Mouse (Mus musculus): ENCODE data around the gene Chrna7.

The Chrna7 gene

DNA sequence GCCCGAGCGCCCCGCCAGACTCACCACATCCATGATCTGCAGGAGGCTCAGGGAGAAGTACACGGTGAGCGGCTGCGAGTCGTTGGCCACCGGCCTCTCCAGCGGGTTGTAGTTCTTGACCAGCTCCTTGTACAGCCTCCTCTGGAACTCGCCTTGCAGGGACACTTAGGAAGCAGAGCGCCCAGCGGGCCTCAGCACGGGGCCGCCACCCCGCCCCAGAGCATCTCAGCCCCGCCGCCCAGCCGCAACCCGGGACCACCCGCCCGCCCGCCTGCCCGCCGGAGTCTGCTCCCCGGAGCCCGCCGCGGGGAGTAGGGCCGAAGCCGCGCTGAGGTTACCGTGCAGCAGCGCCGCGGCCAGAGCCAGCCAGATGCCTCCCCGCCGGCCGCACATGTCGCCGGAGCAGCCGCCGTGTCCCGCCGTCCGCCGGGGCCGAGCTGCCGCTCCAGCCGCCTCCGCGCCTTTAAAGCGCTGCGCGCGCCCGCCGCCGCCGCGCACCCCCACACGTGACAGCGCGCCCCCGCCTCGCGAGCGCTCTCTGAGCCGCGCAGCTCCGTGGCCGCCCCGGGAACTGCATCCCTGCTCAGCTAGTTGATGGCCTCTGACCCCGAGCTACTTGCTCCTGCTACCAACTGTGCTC, at the start of gene Chrna7:
Chrna7 (minus strand) TSS at position 486 of the 640 bp plus-strand sequence.
- DNase-seq (ENCODE audit: low read depth, low spot score), result peak; percentile 61

DNA sequence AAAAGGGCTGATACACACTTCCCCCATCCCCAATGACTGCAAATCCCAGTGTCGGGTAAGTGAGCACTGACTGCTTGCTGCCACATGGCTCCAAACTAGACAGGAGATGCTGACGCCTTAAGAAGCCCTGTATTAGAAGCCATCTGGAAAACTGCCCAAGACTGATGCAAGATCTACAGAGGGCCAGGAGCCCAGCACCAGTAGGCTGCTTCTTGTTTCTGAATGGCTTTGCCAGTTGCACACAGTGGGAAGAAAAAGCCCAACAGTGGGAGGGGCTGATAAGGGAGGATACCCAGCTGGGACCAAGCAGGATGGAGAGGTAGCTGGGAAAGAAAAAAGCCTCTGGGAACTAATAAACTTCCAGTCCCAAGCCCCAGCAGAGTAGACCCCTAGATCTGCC, 37.0 kb upstream of the Chrna7 start:
- no peak for DNase-seq (ENCODE audit: low read depth, low spot score)

DNA sequence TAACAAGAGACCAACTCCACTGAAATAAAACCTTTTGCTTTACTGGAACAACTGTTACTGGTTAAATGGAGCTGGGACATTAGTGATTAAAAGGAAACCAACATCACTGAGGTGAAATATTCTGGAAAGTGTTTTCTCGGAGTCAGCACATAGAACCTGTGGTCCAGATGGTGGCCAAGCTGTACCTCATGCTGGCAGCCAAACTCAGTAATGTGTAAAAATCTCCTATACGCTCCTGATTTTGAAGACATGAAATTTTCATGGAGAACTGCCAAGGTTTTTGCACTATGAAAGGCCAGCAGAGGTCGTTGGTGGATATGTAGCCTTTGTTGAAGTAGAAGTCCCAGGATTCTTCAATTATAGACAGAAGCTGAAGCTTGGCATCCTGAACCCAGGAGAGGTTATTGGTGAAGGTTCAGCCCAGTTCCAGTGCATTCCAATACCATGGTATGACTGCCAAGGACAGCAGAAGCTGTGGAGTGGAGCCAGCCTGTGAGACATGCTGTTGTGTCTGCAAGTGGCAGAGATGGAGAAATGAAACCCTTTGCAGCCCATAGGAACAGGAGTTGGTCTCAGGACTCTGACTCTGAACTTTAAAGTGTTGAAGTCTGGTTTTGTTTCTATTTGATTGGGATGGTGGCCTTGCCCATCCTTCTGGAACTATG, 25.6 kb upstream of the Chrna7 start:
- no peak for DNase-seq (ENCODE audit: low read depth, low spot score)

DNA sequence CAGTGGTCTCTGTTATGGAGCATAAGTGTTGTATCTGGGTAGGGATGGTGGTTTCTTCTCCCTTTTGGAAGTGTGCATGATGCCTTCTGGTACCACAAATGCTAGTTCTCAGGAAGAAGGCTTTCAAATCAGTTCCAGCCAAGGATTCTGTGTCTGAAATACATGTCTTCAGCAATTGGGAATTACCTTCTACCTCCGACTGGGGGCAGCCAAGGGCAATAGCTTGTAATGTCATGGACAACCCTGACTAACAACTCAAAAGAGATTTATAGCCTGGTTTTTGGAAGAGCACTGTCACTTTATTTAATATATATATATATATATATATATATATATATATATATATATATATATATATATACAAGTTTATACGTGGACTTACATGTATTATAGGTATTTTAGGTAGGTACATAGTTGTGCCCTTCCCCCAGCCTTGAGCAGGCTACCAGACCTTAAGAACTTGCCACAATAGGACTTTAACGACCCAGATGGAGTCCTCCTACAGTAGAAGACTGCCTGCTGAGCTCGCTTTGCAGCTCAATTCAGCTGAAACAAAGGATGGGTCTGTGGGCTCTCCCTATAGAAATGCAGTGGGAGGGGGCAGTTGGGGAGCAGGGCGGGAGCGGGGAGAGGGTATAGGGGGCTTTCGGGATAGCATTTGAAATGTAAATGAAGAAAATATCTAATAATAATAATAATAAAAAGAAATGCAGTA, 12.9 kb upstream of the Chrna7 start:
- no peak for DNase-seq (ENCODE audit: low read depth, low spot score)

DNA sequence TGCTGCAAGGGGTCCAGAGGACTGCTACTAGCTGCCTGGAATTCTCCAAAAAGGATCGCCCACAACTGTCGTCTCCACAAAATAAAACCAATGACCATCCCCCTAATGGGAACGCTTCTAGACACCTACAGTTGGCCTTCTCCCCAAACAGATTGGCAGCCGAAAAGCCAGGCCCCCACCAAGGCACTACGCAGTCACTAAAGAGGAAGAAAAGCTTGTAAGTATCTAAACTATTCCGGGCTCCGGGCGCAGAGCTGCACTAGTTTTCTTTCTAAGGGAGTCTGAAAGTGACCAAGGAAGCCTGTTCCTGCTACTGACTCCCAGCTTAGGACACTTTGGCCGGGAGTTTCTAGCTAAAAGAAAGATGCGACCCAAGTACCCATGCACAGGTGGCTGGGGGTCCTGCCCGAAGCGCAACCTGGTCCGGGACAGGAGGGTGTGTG, 707 bp downstream of the Chrna7 start:
- DNase-seq (ENCODE audit: low read depth, low spot score), result no peak

DNA sequence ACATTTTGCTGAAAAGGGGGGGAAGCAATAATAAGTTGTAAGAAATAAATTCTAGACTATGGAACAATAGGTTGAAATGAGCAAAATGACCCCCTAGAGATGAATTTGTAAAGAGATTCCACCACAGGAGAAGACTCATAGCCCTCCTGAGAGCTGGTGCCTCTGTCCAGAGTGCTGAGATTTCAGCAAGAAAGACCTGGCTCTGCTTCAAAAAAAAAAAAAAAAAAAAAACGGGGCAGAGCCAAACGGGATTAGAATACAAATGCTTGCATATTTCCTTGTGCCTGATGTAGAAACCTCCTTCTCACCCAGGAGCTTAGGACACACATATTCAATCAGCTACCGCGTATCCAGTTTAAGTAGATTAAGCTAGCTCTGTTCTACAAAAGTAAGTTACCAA, 2.9 kb downstream of the Chrna7 start:
- DNase-seq (ENCODE audit: low read depth, low spot score), result no peak

DNA sequence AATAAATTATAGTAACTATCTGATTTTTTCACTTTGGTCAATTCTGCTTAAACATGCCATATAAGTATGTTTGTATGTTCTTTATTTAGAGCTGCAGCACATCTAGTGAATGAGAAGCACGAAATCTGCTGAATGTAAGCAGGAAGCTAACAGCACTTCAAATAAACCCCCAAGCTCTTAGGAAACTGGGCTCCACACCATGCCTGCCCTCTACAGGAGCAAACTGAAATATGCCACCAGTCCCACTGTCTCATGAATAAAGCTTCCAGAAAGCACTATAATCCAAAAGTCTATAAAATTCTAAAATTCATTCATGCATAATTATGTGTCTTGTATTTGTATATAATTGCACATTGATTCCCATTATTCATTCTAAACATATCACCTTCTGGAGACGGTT, 5.2 kb downstream of the Chrna7 start:
- DNase-seq (ENCODE audit: low read depth, low spot score), result no peak

DNA sequence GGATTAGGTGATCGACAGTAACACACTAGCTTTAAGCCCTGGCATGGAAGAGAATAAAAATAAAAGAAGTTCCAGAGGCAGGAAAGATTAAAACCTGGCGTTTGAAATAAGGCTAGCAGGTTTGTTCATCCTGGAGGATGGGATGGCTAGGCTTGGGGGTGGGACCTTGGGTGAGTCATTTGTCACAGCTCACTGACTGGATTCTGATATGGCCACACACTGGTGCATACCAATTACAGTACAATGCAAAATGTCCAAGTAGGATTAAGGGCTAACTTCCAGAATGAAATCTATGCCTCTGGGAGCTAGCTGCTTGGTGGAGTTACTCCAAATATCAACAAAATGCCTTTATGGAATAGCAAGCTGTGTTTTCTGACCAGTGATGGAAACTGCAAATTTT, 16.8 kb downstream of the Chrna7 start:
- DNase-seq (ENCODE audit: low read depth, low spot score), result no peak

DNA sequence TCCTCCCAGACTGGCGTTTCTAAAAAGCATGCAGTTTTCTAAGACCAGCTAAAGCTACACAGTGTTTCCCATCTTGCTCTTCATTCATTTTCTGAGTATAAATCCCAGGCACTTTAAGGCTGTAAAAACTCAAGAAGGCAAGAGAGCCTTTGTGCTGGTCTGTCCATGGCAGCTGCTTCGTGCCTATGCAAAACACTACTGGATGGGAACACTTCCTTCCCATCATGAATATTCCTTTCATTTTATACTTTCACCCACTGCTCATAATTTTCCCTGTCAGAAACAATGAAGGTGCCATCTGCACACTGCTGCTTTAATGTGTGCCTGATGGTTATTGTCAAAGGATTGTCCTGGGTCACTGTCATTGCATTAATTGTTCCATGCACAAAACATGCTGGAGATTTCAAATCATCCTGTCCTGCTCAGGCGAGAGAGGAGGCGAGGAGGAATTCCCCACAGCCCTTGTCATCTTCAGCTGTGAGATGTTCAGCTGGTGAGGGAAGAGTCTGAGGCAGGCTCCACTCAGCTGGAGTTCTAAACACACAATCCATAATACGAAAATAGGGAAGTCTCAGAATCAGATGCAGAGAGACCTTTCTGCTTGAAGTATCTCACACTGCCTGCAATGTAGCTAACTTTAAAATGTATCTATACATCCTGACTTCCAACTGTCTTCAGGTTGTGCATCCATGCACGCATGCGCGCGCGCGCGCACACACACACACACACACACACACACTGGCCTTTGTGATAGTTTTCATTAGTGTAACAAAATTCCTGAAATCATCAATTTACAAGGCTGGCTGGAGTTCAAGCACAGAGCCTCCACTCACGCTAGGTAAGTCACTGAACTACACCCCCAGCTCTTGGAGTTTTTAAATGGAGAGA, 22.5 kb downstream of the Chrna7 start:
- DNase-seq (ENCODE audit: low read depth, low spot score), result no peak

DNA sequence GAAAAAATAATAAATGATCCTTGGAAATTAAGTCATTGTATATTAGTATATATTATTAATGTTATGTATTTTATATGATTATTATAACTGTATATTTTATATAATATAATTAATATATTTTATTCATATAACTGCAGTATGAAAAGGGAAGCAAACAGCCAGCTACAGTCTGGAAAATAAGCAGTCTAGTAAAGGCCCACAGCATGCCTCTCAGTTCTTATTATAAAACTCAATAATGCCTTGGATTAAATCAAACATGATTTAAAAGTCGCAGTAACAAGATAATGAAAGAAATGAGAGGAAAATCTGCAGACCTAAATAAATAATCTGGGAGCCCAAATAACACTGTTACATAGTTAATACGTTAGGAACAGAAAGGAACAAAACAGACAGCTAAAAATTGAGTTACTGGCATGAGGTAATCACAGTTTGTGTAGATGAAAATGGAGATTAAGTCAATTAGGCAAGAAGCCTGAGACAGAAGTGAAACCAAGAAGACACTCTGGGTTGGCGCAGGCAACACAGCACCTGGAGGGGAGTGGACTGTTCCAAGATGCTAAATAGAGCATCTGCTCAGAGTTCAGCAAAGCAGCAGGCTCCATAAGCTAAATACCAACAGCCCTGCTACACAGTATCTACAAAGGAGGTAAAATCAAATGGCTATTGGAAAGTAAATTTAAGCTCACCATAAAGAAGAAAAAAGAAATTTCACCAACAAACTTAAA, 42.1 kb downstream of the Chrna7 start:
- no peak for DNase-seq (ENCODE audit: low read depth, low spot score)

DNA sequence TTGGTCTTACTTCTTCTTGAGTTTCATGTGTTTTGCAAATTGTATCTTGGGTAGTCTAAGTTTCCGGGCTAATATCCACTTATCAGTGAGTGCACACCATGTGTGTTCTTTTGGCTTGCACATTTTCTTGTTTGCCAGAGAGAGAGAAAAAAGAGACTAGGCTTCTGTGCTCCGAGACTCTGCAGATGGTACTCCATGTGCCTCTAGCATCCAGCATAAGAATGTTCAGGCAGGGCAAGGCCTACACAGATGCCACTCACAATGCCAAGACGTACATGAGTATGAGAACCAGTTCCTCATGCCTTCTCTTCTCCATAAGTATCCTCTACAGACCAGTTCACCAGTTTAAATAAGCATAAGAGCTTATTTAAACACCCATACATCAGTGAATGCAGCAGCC, 47.8 kb downstream of the Chrna7 start:
- DNase-seq (ENCODE audit: low read depth, low spot score), result no peak

DNA sequence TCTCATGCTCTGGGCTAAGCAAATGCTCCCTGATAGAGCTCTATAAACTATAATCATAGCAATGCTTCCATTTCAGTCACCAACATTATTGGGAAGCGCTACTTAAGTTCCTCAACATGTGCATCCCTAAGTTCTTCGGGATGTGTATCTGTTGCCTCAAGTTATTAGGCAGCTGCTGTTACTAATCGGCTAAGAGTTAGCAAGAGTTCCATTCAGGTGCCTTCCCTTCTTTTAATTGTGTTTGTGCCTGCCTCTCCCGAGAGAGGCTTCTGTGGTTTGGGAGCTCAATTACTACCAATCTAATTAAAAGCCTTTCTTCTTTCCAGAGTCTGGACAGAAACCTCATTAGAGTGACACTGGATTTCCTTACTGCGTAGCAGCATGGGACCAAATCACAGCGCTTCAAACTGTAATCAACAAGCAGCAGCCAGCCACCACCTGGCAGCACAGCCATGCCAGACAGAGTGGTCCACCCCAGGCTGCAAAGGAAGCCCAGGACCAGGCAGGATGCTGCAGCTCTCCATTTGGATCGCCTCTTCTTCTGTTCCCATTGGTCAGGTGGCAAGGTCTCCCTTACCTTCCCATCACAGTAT, 50.0 kb downstream of the Chrna7 start:
- no peak for DNase-seq (ENCODE audit: low read depth, low spot score)

DNA sequence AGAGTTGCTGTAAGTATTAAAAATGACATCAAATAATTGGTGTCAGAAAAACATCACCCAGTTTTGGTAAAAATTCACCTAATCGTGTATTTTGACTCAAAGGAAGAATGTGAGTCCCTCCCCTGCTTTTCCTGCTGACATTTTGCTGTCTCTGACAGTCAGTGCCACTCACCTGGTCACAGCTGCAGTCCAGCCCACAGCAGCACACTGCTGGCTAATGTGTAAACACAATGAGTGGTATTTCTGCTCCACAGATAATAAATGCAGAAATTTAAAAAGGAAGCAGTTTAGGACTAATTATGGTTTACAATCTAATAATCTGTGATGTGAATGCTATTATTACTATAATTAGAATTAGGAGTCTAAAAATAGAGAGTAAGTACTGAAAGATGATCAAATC, 59.1 kb downstream of the Chrna7 start:
- no peak for DNase-seq (ENCODE audit: low read depth, low spot score)

DNA sequence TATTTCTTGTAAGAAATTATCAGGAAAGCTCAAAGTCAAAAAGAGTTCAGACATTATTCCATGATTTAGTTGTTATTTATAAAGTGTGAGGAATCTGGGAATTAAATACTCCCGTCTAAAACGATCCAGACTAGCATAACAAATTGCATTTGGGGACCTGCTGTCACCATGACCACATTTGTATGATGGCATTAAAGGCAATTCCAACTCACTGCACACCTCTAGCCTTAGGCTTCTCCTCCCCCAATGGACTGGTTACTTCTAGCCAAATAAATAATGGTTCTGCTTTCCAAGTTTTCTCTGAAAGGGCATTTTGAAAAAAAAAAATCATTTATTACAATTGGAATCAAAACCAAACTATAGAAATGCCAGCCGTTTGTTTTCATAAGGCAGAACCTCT, 63.6 kb downstream of the Chrna7 start:
- DNase-seq (ENCODE audit: low read depth, low spot score), result no peak

DNA sequence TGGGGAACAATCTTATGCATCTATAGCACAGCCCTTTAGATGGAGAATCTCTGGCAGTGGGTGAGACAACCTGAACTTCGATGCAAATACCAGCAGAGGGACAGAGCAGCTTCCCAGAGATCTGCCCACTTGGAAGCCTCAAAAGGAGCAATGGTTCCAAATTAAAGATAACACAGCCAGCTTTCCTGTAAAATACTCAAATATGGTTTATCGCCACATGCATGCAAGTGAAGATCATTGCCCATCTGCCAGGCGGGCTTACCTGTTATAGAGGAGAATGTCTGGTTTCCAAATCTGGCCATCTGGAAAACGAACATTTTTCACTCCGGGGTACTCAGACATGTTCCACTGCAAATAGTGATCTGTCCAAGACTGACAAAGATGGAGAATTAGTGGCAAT, 64.0 kb downstream of the Chrna7 start:
- DNase-seq (ENCODE audit: low read depth, low spot score), result no peak

DNA sequence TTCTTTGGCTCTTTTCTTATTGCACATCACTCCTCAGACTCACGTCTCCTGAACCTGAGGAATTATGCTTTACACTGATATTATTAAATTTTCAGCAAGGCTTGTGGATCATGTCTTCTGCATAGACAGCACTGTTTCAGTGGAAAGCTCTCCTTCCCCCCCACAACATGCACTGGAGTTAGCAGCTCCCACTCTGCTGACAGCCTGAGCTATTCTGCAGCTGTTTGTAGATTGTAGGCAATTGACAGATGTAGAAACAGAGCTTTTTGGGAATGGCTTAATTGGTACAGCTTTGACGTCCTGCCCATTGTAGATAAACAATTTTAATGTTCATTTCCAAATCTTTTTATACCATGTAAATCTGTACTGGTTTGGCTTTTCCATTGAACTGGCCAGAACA, 89.8 kb downstream of the Chrna7 start:
- DNase-seq (ENCODE audit: low read depth, low spot score), result no peak

DNA sequence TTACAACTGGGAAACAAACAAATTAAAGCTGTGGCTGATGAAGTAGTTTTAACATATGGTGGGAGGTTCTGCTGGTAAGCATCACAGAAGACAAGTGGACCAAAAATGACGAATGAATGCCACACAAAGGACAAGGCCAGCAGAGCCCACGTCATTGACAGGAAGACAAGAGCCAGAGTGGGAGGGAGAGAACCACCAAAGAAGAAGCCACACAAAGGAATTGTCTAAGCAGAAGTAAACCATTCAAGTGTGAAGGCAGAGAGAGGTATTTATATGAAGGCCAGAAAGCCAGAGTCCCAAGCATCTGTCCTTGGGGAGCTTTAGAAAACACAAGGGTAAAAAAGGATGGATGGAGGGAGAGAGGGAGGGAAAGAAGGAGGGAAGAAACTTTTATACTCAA, 98.7 kb downstream of the Chrna7 start:
- DNase-seq (ENCODE audit: low read depth, low spot score), result no peak

DNA sequence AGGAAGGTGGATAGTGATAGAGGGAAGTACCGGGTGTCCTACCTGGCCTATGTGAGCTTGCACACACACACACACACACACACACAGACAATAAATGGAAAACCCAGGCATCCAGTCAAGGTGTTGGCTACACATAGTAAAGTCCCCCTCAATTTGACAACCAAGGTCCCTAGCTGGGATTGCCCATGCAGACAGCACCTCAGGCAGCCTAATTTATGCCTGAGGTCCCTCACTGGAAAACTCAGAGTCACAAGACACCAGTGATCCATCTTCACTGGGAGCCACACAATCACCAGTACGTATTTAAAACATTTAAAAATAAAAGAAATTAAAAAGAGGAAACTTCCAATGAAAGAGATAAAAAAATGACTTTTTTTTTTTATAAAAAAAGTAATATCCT, 99.1 kb downstream of the Chrna7 start:
- DNase-seq (ENCODE audit: low read depth, low spot score), result no peak

DNA sequence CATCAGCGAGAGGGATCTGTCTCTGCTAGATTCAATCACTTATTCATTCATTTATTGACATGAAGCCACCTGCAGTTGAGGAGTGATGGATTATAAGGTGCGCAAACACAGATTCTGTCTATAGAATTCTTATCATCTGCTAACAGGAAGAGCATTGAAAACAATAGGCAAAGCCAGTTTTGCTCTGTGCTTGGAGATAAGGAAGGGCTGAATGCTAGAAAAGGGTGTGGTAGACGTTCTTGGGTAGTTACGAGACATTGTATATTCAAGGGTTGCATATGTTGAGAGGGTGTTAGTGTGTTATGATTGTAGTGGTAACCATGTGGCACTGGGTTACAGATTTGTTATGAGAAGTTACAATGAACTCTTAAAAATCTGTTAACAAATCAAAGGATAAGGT, 103.0 kb downstream of the Chrna7 start:
- no peak for DNase-seq (ENCODE audit: low read depth, low spot score)

DNA sequence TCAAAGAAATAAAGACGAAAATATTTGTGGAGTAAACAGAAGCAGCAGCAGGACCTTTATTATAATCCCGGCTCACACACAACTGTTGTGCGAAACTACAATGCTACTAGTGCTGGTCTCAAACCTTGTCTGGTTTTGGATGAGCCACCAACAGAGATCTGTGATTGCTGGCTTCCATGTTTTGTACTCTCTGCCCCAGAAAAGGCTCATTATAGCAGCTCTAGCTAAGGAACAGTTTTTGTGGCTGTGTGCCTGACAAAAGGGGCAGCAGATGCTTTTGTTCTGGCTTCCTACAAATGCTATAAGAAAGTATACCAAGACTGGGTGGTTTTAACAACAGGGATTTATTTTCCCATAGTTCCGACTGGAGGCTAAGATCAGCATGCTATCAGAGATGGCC, 126.4 kb downstream of the Chrna7 start:
- DNase-seq (ENCODE audit: low read depth, low spot score), result no peak

All from retina, adult 2 months (tissue).